Mouse (Mus musculus) neural tube, embryonic 15.5 days (tissue): ENCODE measurements around the gene Ntn4. TPM values are rescaled to one million over a fixed set of nuclear protein-coding genes. Genes with fewer than 3 reads are reported as not detected.

Experiments used
- ATAC-seq: fragments of 200-750 bp; cut with Nextera tagmentation; 2 replicates; pipeline ENCODE4 v1.8.0; 2017; ENCODE audit warnings: mild to moderate bottlenecking, moderate TSS enrichment, moderate library complexity; ENCODE audit not compliant: low FRiP score
- H3K27ac ChIP-seq: fragments of 300-500 bp; sonication (generic); replicated peaks from 2 replicates; pipeline ENCODE4 v1.5.1; 2015; ENCODE audit warnings: mild to moderate bottlenecking, inconsistent platforms
- H3K27me3 ChIP-seq: fragments of 300-500 bp; sonication (generic); replicated peaks from 2 replicates; pipeline ENCODE4 v1.6.1; 2015; ENCODE audit warnings: inconsistent platforms
- H3K36me3 ChIP-seq: fragments of 300-500 bp; sonication (generic); 2 replicates; pipeline ENCODE4 v1.6.1; 2015; ENCODE audit warnings: inconsistent platforms
- H3K4me1 ChIP-seq: fragments of 300-500 bp; sonication (generic); 2 replicates; pipeline ENCODE4 v1.6.1; 2015; ENCODE audit warnings: inconsistent platforms
- H3K4me2 ChIP-seq: fragments of 300-500 bp; sonication (generic); 2 replicates; pipeline ENCODE4 v1.6.1; 2015; ENCODE audit warnings: inconsistent platforms, mild to moderate bottlenecking, moderate library complexity
- H3K4me3 ChIP-seq: fragments of 300-500 bp; sonication (generic); replicated peaks from 2 replicates; pipeline ENCODE4 v1.5.1; 2015; ENCODE audit warnings: mild to moderate bottlenecking, inconsistent platforms
- H3K9ac ChIP-seq: fragments of 300-500 bp; sonication (generic); replicated peaks from 2 replicates; pipeline ENCODE4 v1.6.1; 2015; ENCODE audit warnings: mild to moderate bottlenecking, inconsistent platforms
- H3K9me3 ChIP-seq: fragments of 300-500 bp; sonication (generic); replicated peaks from 2 replicates; pipeline ENCODE4 v1.6.1; 2016; ENCODE audit warnings: inconsistent platforms
- WGBS: fragments of 180-500 bp; shearing (Covaris S2); methylation state at CpG from one replicate; pipeline ENCODE4 v1.1.7; 2015; ENCODE audit warnings: mixed read lengths; 5-methylcytosine and 5-hydroxymethylcytosine counted together
- polyA plus RNA-seq: library from polyadenylated mRNA; unstranded; fragments of >200 nt; fragmentation: Nextera tagmentation; extraction: Ambion mirVana; gene quantifications from 2 replicates; pipeline ENCODE4 v1.2.1, GENCODE M21; 2015

Gene Ntn4
- polyA plus RNA-seq, 1 experiment from 2014 or later = 0.59 TPM

GRCm38 (mm10) chr10:93749267-93750192 lies 109.0 kb downstream of the Ntn4 start:
- Histone ChIP-seq H3K4me1 (peaks cover 5% of the 10 kb centered on the region; the same call in 1 of the 2 replicates), H3K27ac (no peak overlapping the region), H3K9me3 (no peaks in the 10 kb centered on the region), H3K36me3 (no peaks in the 10 kb centered on the region), H3K4me2 (no peak overlapping the region), H3K27me3 (no peaks in the 10 kb centered on the region), H3K4me3 (no peak overlapping the region), H3K9ac (no peak overlapping the region)
- ATAC-seq = no peak
- 71% methylated on average over 21 of the region's 21 CpGs for WGBS

DNA sequence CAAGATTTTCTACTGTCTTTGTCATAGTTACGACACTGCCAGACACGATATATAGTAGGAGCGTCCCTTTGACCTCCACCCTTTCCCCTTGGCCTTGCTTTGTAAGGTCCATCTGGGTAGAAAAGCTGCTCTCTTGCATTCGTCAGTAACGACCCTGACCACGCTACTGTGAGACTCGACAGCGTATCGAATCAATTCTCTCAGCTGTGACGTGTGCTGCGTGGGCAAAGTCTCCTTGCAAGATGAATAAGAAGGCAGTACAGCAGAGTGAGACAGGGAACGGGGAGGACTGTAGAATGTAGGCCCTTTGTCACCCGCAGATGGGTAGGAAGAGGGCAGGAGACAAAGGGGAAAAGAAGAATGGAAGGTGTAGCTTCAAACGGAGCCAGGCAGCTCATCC lies 110.8 kb downstream of the Ntn4 start:
- Histone ChIP-seq H3K27me3 (no peaks in the 10 kb centered on the region; the same call in 1 of the 2 replicates), H3K27ac (no peak overlapping the region), H3K36me3 (no peaks in the 10 kb centered on the region), H3K4me1 (peaks cover 5% of the 10 kb centered on the region; the same call in 1 of the 2 replicates), H3K9ac (no peak overlapping the region), H3K4me2 (peak overlapping the region; percentile 7), H3K9me3 (no peaks in the 10 kb centered on the region), H3K4me3 (no peak overlapping the region)
- 17% methylated on average over 14 of the region's 14 CpGs for WGBS
- ATAC-seq = no peak

DNA sequence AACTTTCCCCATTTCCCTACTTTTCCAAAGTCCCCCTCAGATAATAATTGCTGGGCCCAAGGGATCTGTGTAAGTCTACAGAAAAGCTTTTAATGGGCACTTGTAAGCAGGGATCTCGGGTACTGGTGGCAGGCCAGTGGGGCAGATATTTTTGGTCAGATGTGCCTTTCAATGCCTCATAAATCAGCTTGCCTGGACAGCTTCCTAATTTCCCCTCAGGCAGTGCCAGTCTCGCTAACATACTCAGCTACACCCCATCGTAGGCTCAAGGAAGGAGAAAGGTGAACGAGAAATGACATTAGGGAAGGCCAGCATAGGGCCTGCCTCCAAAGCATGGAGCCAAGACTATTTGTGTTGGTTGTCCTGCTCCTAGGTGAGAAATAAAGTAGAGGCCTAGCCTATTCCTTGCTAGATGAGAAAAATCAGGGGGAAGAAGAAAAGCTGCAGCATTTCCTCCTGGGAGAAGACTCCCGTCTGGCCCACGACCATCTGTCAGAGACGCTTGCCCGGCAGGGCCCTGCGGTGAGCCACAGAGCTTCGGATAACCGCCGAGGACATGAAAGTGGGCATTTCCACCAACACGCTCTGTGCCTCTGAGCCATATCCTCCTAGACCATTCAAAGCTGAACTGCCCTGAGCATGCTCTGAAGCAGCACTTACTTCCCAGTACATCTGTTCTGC lies 113.4 kb downstream of the Ntn4 start:
- no peak overlapping the region for H3K4me2 ChIP-seq
- H3K9ac ChIP-seq = no peak overlapping the region
- H3K36me3 ChIP-seq = no peaks in the 10 kb centered on the region
- H3K27me3 ChIP-seq = no peaks in the 10 kb centered on the region; the same call in 1 of the 2 replicates
- no peak overlapping the region for H3K27ac ChIP-seq
- peaks cover 5% of the 10 kb centered on the region; the same call in 1 of the 2 replicates for H3K4me1 ChIP-seq
- 51% methylated on average over 13 of the region's 13 CpGs for WGBS
- no peaks in the 10 kb centered on the region for H3K9me3 ChIP-seq
- no peak overlapping the region for H3K4me3 ChIP-seq
- no peak for ATAC-seq

DNA sequence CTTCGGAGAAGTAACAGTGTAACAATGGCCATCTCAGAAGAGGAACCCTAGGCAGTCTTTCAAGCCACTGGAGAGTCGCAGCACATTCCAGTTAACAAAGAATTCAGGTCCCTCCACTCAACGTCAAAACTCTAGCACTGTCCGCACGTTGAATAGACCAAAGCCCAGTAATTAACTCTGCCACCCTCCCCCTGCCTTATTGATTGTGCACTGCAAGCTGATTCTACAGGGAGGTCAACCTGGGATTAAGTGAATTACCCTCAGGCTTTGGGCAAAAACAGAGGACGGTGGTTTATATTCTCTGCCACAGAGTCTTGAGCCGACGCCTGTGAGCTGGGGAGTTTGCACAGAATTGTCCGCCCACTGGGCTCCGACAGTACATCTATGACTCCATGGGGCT lies 115.7 kb downstream of the Ntn4 start:
- Histone ChIP-seq H3K4me1 (peaks cover 4% of the 10 kb centered on the region; the same call in 1 of the 2 replicates), H3K4me3 (no peak overlapping the region), H3K9ac (no peak overlapping the region), H3K4me2 (no peak overlapping the region), H3K9me3 (no peaks in the 10 kb centered on the region), H3K27ac (no peak overlapping the region), H3K36me3 (no peaks in the 10 kb centered on the region), H3K27me3 (no peaks in the 10 kb centered on the region; the same call in 1 of the 2 replicates)
- WGBS = 34% methylated on average over 10 of the region's 10 CpGs
- ATAC-seq = no peak

DNA sequence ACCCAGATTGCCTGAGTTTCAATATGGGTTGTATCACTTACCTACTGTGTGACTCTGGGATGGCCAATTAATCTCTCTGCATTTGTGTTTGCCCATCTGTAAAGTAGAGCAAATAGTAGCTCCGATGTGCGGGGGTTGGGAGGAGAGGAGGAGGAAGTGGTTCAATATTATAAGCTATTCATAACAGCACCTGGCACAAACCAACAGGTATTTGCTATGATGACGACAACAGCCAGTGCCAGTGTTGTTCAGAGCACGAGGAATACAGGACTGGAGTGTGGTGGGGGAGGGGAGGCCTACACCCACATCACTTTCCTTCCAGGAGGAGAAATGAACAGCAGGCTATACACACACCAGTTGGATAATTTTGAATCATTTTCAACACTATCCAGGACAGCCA lies 119.2 kb downstream of the Ntn4 start:
- Histone ChIP-seq H3K9me3 (no peaks in the 10 kb centered on the region), H3K27ac (no peak overlapping the region), H3K4me1 (no peaks in the 10 kb centered on the region), H3K4me2 (no peak overlapping the region), H3K36me3 (no peaks in the 10 kb centered on the region), H3K27me3 (no peaks in the 10 kb centered on the region; the same call in 1 of the 2 replicates), H3K4me3 (no peak overlapping the region), H3K9ac (no peak overlapping the region)
- no peak for ATAC-seq
- 66% methylated on average over 4 of the region's 4 CpGs for WGBS

DNA sequence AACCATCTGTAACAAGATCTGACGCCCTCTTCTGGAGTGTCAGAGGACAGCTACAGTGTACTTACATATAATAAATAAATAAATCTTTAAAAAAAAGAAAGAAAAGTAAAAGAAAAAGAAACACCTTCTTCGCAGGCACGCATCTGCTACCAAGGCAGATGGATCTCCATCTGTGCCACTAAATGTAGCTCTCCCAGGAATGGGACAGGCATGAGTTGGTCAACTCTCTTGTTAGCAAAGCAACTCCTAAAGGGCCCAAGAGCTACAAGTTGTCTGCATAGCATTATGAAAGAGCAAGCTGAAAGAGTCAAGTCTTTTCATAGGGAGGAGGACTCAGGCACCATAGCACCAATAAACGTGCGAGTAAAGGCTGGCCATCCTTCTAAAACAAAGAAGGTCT lies 119.9 kb downstream of the Ntn4 start:
- no peak overlapping the region for H3K4me3 ChIP-seq
- 81% methylated on average over 5 of the region's 5 CpGs for WGBS
- no peaks in the 10 kb centered on the region for H3K4me1 ChIP-seq
- no peak for ATAC-seq
- no peak overlapping the region for H3K4me2 ChIP-seq
- H3K36me3 ChIP-seq = no peaks in the 10 kb centered on the region
- no peak overlapping the region for H3K9ac ChIP-seq
- no peak overlapping the region for H3K27ac ChIP-seq
- H3K9me3 ChIP-seq = no peaks in the 10 kb centered on the region
- H3K27me3 ChIP-seq = no peaks in the 10 kb centered on the region; the same call in 1 of the 2 replicates

- 42% methylated on average over 5 of the region's 5 CpGs for WGBS
- Histone ChIP-seq H3K4me2 (no peak overlapping the region), H3K27ac (no peak overlapping the region), H3K4me3 (no peak overlapping the region), H3K9ac (no peak overlapping the region), H3K27me3 (no peaks in the 10 kb centered on the region; the same call in 1 of the 2 replicates), H3K9me3 (no peaks in the 10 kb centered on the region), H3K4me1 (no peaks in the 10 kb centered on the region), H3K36me3 (no peaks in the 10 kb centered on the region)
- ATAC-seq = no peak
These were observed 122.6 kb downstream of the Ntn4 start for GRCm38 (mm10) chr10:93763074-93763473.

DNA sequence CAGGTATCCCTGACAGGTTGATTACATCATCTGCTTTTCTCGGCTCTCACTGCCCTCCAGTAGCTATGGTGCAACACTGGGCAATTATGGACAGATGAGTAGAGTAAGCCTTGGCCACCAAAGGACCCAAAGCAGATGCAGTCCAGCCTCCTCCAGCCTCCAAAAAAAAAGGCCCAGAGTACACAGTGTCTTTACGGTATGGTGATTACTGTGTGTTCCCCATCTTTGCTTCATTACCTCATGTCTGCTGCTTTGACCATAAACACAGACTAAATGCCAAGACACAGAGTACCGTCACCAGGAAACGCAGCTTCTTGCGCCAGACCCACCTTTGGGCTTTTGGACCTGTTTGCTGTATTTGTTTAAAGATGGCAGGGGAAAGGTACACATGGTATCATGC lies 125.7 kb downstream of the Ntn4 start:
- no peak for ATAC-seq
- peaks cover 7% of the 10 kb centered on the region for H3K27me3 ChIP-seq
- no peak overlapping the region for H3K27ac ChIP-seq
- no peaks in the 10 kb centered on the region for H3K9me3 ChIP-seq
- no peak overlapping the region for H3K4me2 ChIP-seq
- no peak overlapping the region for H3K9ac ChIP-seq
- H3K36me3 ChIP-seq = no peaks in the 10 kb centered on the region
- WGBS = 94% methylated on average over 5 of the region's 5 CpGs
- no peaks in the 10 kb centered on the region for H3K4me1 ChIP-seq
- H3K4me3 ChIP-seq = no peak overlapping the region

- 67% methylated on average over 5 of the region's 5 CpGs for WGBS
- Histone ChIP-seq H3K4me1 (0 out of 2 replicates have a peak, but pooled peaks cover 2% of the 10 kb centered on the region), H3K27me3 (peaks cover 7% of the 10 kb centered on the region), H3K9ac (no peak overlapping the region), H3K4me3 (no peak overlapping the region), H3K4me2 (no peak overlapping the region), H3K36me3 (no peaks in the 10 kb centered on the region), H3K27ac (no peak overlapping the region), H3K9me3 (no peaks in the 10 kb centered on the region)
- no peak for ATAC-seq
These were observed 126.8 kb downstream of the Ntn4 start for GRCm38 (mm10) chr10:93767245-93767644.

DNA sequence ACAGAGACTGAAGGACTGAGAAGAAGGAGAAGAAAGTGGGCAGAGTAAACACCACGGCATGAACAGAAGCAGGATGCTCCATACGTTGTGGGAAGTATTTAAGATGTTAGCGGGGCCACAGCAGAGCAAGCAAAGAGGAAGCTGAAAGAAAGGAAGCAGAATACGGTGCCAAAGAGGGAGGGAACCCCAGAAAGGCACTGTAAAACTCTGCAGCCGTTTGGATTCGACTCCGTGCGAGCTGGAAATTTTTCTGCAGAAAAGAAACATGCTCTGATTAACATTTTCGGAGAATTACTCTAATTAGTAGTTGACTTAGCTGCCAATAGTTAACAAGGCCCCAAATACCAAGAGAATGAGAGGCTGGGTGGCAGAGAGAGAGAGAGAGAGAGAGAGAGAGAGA lies 127.7 kb downstream of the Ntn4 start:
- H3K4me1 ChIP-seq = 0 out of 2 replicates have a peak, but pooled peaks cover 2% of the 10 kb centered on the region
- 72% methylated on average over 9 of the region's 9 CpGs for WGBS
- no peak for ATAC-seq

GRCm38 (mm10) chr10:93771931-93772465 lies 131.5 kb downstream of the Ntn4 start:
- 9% methylated on average over 9 of the region's 9 CpGs for WGBS
- H3K9me3 ChIP-seq = no peaks in the 10 kb centered on the region

More for the DNA sequence above, 127.7 kb downstream of the Ntn4 start:
- Histone ChIP-seq H3K27me3 (peaks cover 7% of the 10 kb centered on the region), H3K27ac (no peak overlapping the region), H3K4me2 (no peak overlapping the region), H3K9me3 (no peaks in the 10 kb centered on the region), H3K4me3 (no peak overlapping the region), H3K36me3 (no peaks in the 10 kb centered on the region), H3K9ac (no peak overlapping the region)

More at GRCm38 (mm10) chr10:93771931-93772465, 131.5 kb downstream of the Ntn4 start:
- Histone ChIP-seq H3K4me3 (no peak overlapping the region), H3K9ac (no peak overlapping the region), H3K27ac (no peak overlapping the region), H3K36me3 (no peaks in the 10 kb centered on the region), H3K4me1 (0 out of 2 replicates have a peak, but pooled peaks cover 2% of the 10 kb centered on the region), H3K4me2 (no peak overlapping the region), H3K27me3 (peaks cover 16% of the 10 kb centered on the region)
- ATAC-seq = peak; percentile 87
